Mouse (Mus musculus) bone marrow macrophage, adult 2 months (primary cell): ENCODE results near the gene Rbp1.

Experiments
- CTCF ChIP-seq: IDR thresholded peaks from 2 replicates; pipeline ENCODE4 v1.5.1; 2012; ENCODE audit warnings: low read depth, mild to moderate bottlenecking, low read length, moderate library complexity
- POLR2A ChIP-seq: IDR thresholded peaks from 2 replicates; pipeline ENCODE4 v1.6.1; 2012; ENCODE audit warnings: mild to moderate bottlenecking, low read depth, low read length, borderline replicate concordance

DNA sequence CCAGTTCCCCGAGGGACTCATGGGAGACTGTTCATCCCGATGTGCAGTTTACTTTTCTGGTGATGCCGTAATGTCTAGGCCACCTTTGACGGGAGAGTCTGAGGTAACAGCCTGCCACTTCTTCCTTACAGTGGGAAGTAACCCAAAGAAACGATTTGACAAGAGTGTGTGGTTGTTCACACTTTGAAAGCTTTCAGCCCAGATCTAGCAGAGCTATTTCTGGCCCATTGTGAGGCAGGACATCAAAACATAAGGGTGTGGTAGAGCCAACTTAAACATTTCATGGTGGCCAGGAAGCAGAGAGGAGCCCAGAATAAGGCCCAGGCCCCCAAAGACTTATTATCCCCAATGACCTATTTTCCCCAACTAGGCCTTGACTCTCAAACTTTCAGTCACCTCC, 21.1 kb upstream of the Rbp1 start:
- no peak for TF ChIP-seq CTCF
- TF ChIP-seq POLR2A = no peak
